In the genomic region with DNA sequence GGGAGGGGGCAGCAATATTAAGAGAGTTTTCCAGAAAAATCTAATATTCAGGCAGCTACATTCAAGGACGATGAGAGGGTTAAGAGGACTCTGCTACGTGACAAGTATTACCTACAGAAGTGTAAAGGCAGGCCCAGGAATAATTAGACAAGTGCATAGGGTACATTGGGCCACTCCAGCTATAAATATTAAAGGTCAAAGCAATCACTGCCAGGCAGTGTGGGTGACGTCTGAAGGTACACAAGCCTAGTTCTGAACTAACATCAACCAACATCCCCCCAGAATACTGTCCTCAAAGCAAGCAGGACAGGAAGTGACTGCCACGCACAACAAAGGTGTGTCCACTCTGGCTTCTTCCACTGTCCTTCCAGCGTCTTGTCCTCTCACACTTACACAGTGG, we compare ENCODE assay signal across 15 mouse cellular contexts.
DNase-seq lines count a peak whose midpoint lies in the region; ATAC-seq and TF ChIP-seq lines count a peak whose summit lies in the region.
"Had no signal": no experiment of that assay in that cellular context is flagged by ENCODE, and none has a peak within 500 bp of the region (broad histone marks: within the 10 kb centered on the region; RNA-seq: fewer than 3 reads in every experiment).

No protein-coding gene starts in this region.

- 91% methylated on average over 5 of the region's 5 CpGs for WGBS in forebrain, embryonic 10.5 days
- 90% methylated on average over 5 of the region's 5 CpGs for WGBS in forebrain, embryonic 11.5 days
- 78% methylated on average over 5 of the region's 5 CpGs for WGBS in heart, embryonic 10.5 days
- WGBS in limb, embryonic 10.5 days: 82% methylated on average over 5 of the region's 5 CpGs

- peaks cover 7% of the 10 kb centered on the region; the same call in 1 of the 2 replicates for H3K36me3 ChIP-seq in forebrain, embryonic 10.5 days (replicated peaks)
- H3K36me3 ChIP-seq in forebrain, embryonic 11.5 days (ENCODE audit: control insufficient read depth, insufficient read depth, low read length): no peaks in the 10 kb centered on the region
- H3K36me3 ChIP-seq in heart, embryonic 10.5 days: 0 out of 2 replicates have a peak, but pooled peaks cover 4% of the 10 kb centered on the region
- H3K36me3 ChIP-seq in limb, embryonic 10.5 days: peaks cover 4% of the 10 kb centered on the region; the same call in 1 of the 2 replicates
- H3K36me3 ChIP-seq: neural tube, embryonic 12.5 days had no signal

- DNase-seq in forebrain, embryonic 10.5 days (ENCODE audit: extremely low spot score, low spot score): no peak
- no peak for DNase-seq in forebrain, embryonic 11.5 days (ENCODE audit: low spot score)
- DNase-seq in heart, embryonic 10.5 days (ENCODE audit: low spot score): peak; percentile 7
- no peak for DNase-seq in heart, adult 8-10 months (ENCODE audit: low spot score)
- no peak for DNase-seq in layer of hippocampus, adult 2 months (ENCODE audit: low spot score in 2 of 2)
- DNase-seq in layer of hippocampus, postnatal 25 days (ENCODE audit: extremely low spot score in 1 of 2, low spot score in 1 of 2): no peak
- DNase-seq in limb, embryonic 10.5 days (ENCODE audit: low spot score): peak; percentile 1
- no peak for DNase-seq in right cerebral cortex, adult 2 months (ENCODE audit: low spot score in 2 of 2)
- DNase-seq: thymus, postnatal 4 days had no signal

- H3K27me3 ChIP-seq in forebrain, embryonic 10.5 days (ENCODE audit: poor library complexity, severe bottlenecking): no peaks in the 10 kb centered on the region
- no peaks in the 10 kb centered on the region for H3K27me3 ChIP-seq in forebrain, embryonic 11.5 days (ENCODE audit: control insufficient read depth, insufficient read depth, low read length)
- no peaks in the 10 kb centered on the region for H3K27me3 ChIP-seq in heart, embryonic 10.5 days (ENCODE audit: insufficient read depth, poor library complexity, severe bottlenecking)
- H3K27me3 ChIP-seq in limb, embryonic 10.5 days (ENCODE audit: low read depth, poor library complexity, severe bottlenecking): no peaks in the 10 kb centered on the region
- H3K27me3 ChIP-seq: limb, embryonic 13.5 days; neural tube, embryonic 12.5 days had no signal

- H3K4me2 ChIP-seq in forebrain, embryonic 11.5 days (ENCODE audit: low read depth, low read length, severe bottlenecking): no peak overlapping the region
- H3K4me2 ChIP-seq: limb, embryonic 13.5 days; neural tube, embryonic 12.5 days had no signal

- no peak overlapping the region for H3K9ac ChIP-seq in forebrain, embryonic 11.5 days (ENCODE audit: low read length)
- H3K9ac ChIP-seq: limb, embryonic 13.5 days; liver, embryonic 14.5 days; neural tube, embryonic 12.5 days had no signal

- peak overlapping the region; percentile 3; the same call in 1 of the 2 replicates for H3K27ac ChIP-seq in forebrain, embryonic 10.5 days
- no peak overlapping the region for H3K27ac ChIP-seq in forebrain, embryonic 11.5 days (ENCODE audit: low read depth, low read length)
- no peak overlapping the region for H3K27ac ChIP-seq in heart, embryonic 10.5 days
- peak overlapping the region; percentile 79 for H3K27ac ChIP-seq in layer of hippocampus, adult 2 months
- no peak overlapping the region for H3K27ac ChIP-seq in limb, embryonic 10.5 days
- H3K27ac ChIP-seq: kidney, postnatal 0 days; limb, embryonic 13.5 days; liver, embryonic 14.5 days had no signal

- peaks cover 26% of the 10 kb centered on the region for H3K4me1 ChIP-seq in forebrain, embryonic 10.5 days
- H3K4me1 ChIP-seq in forebrain, embryonic 11.5 days (replicated peaks; ENCODE audit: control insufficient read depth, insufficient read depth, low read length): peaks cover 6% of the 10 kb centered on the region; the same call in 1 of the 2 replicates
- H3K4me1 ChIP-seq in heart, embryonic 10.5 days: peaks cover 9% of the 10 kb centered on the region; the same call in 1 of the 2 replicates
- H3K4me1 ChIP-seq in limb, embryonic 10.5 days: 0 out of 2 replicates have a peak, but pooled peaks cover 5% of the 10 kb centered on the region

- H3K4me3 ChIP-seq in forebrain, embryonic 10.5 days: no peak overlapping the region
- no peak overlapping the region for H3K4me3 ChIP-seq in forebrain, embryonic 11.5 days (ENCODE audit: low read depth, low read length)
- H3K4me3 ChIP-seq in heart, embryonic 10.5 days: no peak overlapping the region
- H3K4me3 ChIP-seq in layer of hippocampus, adult 2 months: no peak overlapping the region
- no peak overlapping the region for H3K4me3 ChIP-seq in limb, embryonic 10.5 days
- H3K4me3 ChIP-seq: erythroblast, embryonic 14.5 days; limb, embryonic 13.5 days; neural tube, embryonic 12.5 days had no signal

- H3K9me3 ChIP-seq in forebrain, embryonic 10.5 days: peaks cover 6% of the 10 kb centered on the region; the same call in 1 of the 2 replicates
- no peaks in the 10 kb centered on the region for H3K9me3 ChIP-seq in forebrain, embryonic 11.5 days (ENCODE audit: control insufficient read depth, low read length)
- H3K9me3 ChIP-seq in heart, embryonic 10.5 days: no peaks in the 10 kb centered on the region
- H3K9me3 ChIP-seq in limb, embryonic 10.5 days (replicated peaks): peaks cover 2% of the 10 kb centered on the region; the same call in 1 of the 2 replicates
- H3K9me3 ChIP-seq: neural tube, embryonic 12.5 days had no signal

- ATAC-seq in forebrain, embryonic 11.5 days (replicated peaks; ENCODE audit: low FRiP score): no peak
- ATAC-seq: CD4-positive, CD25-positive, alpha-beta regulatory T cell, adult 4 months had no signal

- TF ChIP-seq CTCF in layer of hippocampus, adult 2 months (conservative IDR thresholded peaks at IDR 0.05): no peak

Comparison
In these comparisons a context has a peak if more than half of its experiments do, and no peak if none do; other contexts are left out.
1. DNase-seq: peak in heart, embryonic 10.5 days (single experiment) and limb, embryonic 10.5 days (single experiment); none in forebrain, embryonic 10.5 days (single experiment), forebrain, embryonic 11.5 days (single experiment), heart, adult 8-10 months (single experiment), layer of hippocampus, adult 2 months (0 of 2), layer of hippocampus, postnatal 25 days (0 of 2) and right cerebral cortex, adult 2 months (0 of 2).
2. H3K27ac ChIP-seq: peak in forebrain, embryonic 10.5 days (single experiment) and layer of hippocampus, adult 2 months (single experiment); none in forebrain, embryonic 11.5 days (single experiment), heart, embryonic 10.5 days (single experiment) and limb, embryonic 10.5 days (single experiment).